Mouse (Mus musculus): ENCODE measurements at regions not wholly inside any gene's neighbourhood (a gene's known extent, or its start where the extent isn't known, plus 50 kb on each side); places are given as distances from the start of the nearest gene placed in this dataset.

- H3K36me3 ChIP-seq (ENCODE audit: control insufficient read depth, insufficient read depth, low read length), result no peaks in the 10 kb centered on the region
- no peak overlapping the region for H3K9ac ChIP-seq (ENCODE audit: low read depth, low read length)
- H3K27ac ChIP-seq (replicated peaks; ENCODE audit: insufficient read depth, low read depth, low read length), result no peak overlapping the region
- H3K27me3 ChIP-seq (ENCODE audit: control insufficient read depth, insufficient read depth, low read length), result no peaks in the 10 kb centered on the region
- H3K4me1 ChIP-seq (ENCODE audit: control insufficient read depth, insufficient read depth, low read length), result no peaks in the 10 kb centered on the region
- H3K79me2 ChIP-seq (ENCODE audit: control insufficient read depth, insufficient read depth, low read length), result no peaks in the 10 kb centered on the region
- DNase-seq (ENCODE audit: extremely low read depth, low read depth, low spot score), result no peak
- WGBS, result 37% methylated on average over 5 of the region's 5 CpGs
- no peak overlapping the region for H3K4me3 ChIP-seq (ENCODE audit: insufficient read depth, low read depth, low read length)
- TF ChIP-seq CTCF (IDR thresholded peaks at IDR 0.05; ENCODE audit: low read depth, low read length) (no peak), POLR2A (IDR thresholded peaks at IDR 0.05; ENCODE audit: extremely low read depth, insufficient read depth, low read length) (no peak)
These were observed 54.7 kb upstream of the Commd3 start for GRCm38 (mm10) chr2:18617520-18617919.

- Histone ChIP-seq H3K4me3 (ENCODE audit: insufficient read depth, low read depth, low read length) (peak overlapping the region; percentile 44; the same call in 1 of the 2 replicates), H3K27ac (replicated peaks; ENCODE audit: insufficient read depth, low read depth, low read length) (no peak overlapping the region), H3K4me1 (ENCODE audit: control insufficient read depth, insufficient read depth, low read length) (peaks cover 5% of the 10 kb centered on the region; the same call in 1 of the 2 replicates), H3K9ac (ENCODE audit: low read depth, low read length) (no peak overlapping the region), H3K27me3 (ENCODE audit: control insufficient read depth, insufficient read depth, low read length) (peaks cover 20% of the 10 kb centered on the region), H3K36me3 (ENCODE audit: control insufficient read depth, insufficient read depth, low read length) (no peaks in the 10 kb centered on the region), H3K79me2 (ENCODE audit: control insufficient read depth, insufficient read depth, low read length) (no peaks in the 10 kb centered on the region)
- no peak for TF ChIP-seq POLR2A (IDR thresholded peaks at IDR 0.05; ENCODE audit: extremely low read depth, insufficient read depth, low read length)
- no peak for TF ChIP-seq CTCF (IDR thresholded peaks at IDR 0.05; ENCODE audit: low read depth, low read length)
- WGBS, result 17% methylated on average over 10 of the region's 10 CpGs
- DNase-seq (ENCODE audit: extremely low read depth, low read depth, low spot score), result no peak
These were observed 62.4 kb upstream of the Commd3 start for GRCm38 (mm10) chr2:18609868-18610185.

GRCm38 (mm10) chr2:18609075-18609867 is 62.9 kb upstream of the Commd3 start:
- peak overlapping the region; percentile 44 for H3K4me3 ChIP-seq (ENCODE audit: insufficient read depth, low read depth, low read length)
- no peak for DNase-seq (ENCODE audit: extremely low read depth, low read depth, low spot score)
- peak overlapping the region; percentile 9; the same call in 1 of the 2 replicates for H3K9ac ChIP-seq (ENCODE audit: low read depth, low read length)
- 2% methylated on average over 51 of the region's 51 CpGs for WGBS
- no peaks in the 10 kb centered on the region for H3K36me3 ChIP-seq (ENCODE audit: control insufficient read depth, insufficient read depth, low read length)
- no peak overlapping the region for H3K27ac ChIP-seq (replicated peaks; ENCODE audit: insufficient read depth, low read depth, low read length)
- no peaks in the 10 kb centered on the region for H3K79me2 ChIP-seq (ENCODE audit: control insufficient read depth, insufficient read depth, low read length)
- peaks cover 5% of the 10 kb centered on the region; the same call in 1 of the 2 replicates for H3K4me1 ChIP-seq (ENCODE audit: control insufficient read depth, insufficient read depth, low read length)
- TF ChIP-seq POLR2A (IDR thresholded peaks at IDR 0.05; ENCODE audit: extremely low read depth, insufficient read depth, low read length) (no peak), CTCF (IDR thresholded peaks at IDR 0.05; ENCODE audit: low read depth, low read length) (no peak)
- H3K27me3 ChIP-seq (ENCODE audit: control insufficient read depth, insufficient read depth, low read length), result peaks cover 20% of the 10 kb centered on the region

GRCm38 (mm10) chr2:18608260-18609074 is 63.7 kb upstream of the Commd3 start:
- no peak for TF ChIP-seq POLR2A (IDR thresholded peaks at IDR 0.05; ENCODE audit: extremely low read depth, insufficient read depth, low read length)
- TF ChIP-seq CTCF (IDR thresholded peaks at IDR 0.05; ENCODE audit: low read depth, low read length), result no peak
- Histone ChIP-seq H3K4me1 (ENCODE audit: control insufficient read depth, insufficient read depth, low read length) (peaks cover 5% of the 10 kb centered on the region; the same call in 1 of the 2 replicates), H3K79me2 (ENCODE audit: control insufficient read depth, insufficient read depth, low read length) (no peaks in the 10 kb centered on the region), H3K4me3 (ENCODE audit: insufficient read depth, low read depth, low read length) (peak overlapping the region; percentile 44; the same call in 1 of the 2 replicates), H3K9ac (ENCODE audit: low read depth, low read length) (0 out of 2 replicates have a peak overlapping the region, but pooled peaks have one; percentile 2), H3K27ac (replicated peaks; ENCODE audit: insufficient read depth, low read depth, low read length) (no peak overlapping the region), H3K27me3 (ENCODE audit: control insufficient read depth, insufficient read depth, low read length) (peaks cover 20% of the 10 kb centered on the region), H3K36me3 (ENCODE audit: control insufficient read depth, insufficient read depth, low read length) (no peaks in the 10 kb centered on the region)
- WGBS, result under 1% methylated on average over 29 of the region's 29 CpGs
- DNase-seq (ENCODE audit: extremely low read depth, low read depth, low spot score), result no peak

GRCm38 (mm10) chr2:18607586-18608259 is 64.5 kb upstream of the Commd3 start:
- WGBS, result 9% methylated on average over 14 of the region's 14 CpGs
- no peaks in the 10 kb centered on the region for H3K79me2 ChIP-seq (ENCODE audit: control insufficient read depth, insufficient read depth, low read length)
- no peak overlapping the region for H3K9ac ChIP-seq (ENCODE audit: low read depth, low read length)
- H3K27me3 ChIP-seq (ENCODE audit: control insufficient read depth, insufficient read depth, low read length), result peaks cover 20% of the 10 kb centered on the region
- no peak for DNase-seq (ENCODE audit: extremely low read depth, low read depth, low spot score)
- peaks cover 5% of the 10 kb centered on the region; the same call in 1 of the 2 replicates for H3K4me1 ChIP-seq (ENCODE audit: control insufficient read depth, insufficient read depth, low read length)
- peak overlapping the region; percentile 27; the same call in 1 of the 2 replicates for H3K4me3 ChIP-seq (ENCODE audit: insufficient read depth, low read depth, low read length)
- no peak for TF ChIP-seq CTCF (IDR thresholded peaks at IDR 0.05; ENCODE audit: low read depth, low read length)
- TF ChIP-seq POLR2A (IDR thresholded peaks at IDR 0.05; ENCODE audit: extremely low read depth, insufficient read depth, low read length), result no peak
- H3K27ac ChIP-seq (replicated peaks; ENCODE audit: insufficient read depth, low read depth, low read length), result no peak overlapping the region
- no peaks in the 10 kb centered on the region for H3K36me3 ChIP-seq (ENCODE audit: control insufficient read depth, insufficient read depth, low read length)
